Mouse (Mus musculus) kidney, embryonic 16.5 days (tissue): ENCODE measurements around the gene Cntd1. TPM values are rescaled to one million over a fixed set of nuclear protein-coding genes. Genes with fewer than 3 reads are reported as not detected.

Experiments
- polyA plus RNA-seq: library from polyadenylated mRNA; unstranded; fragments of >200 nt; fragmentation: Nextera tagmentation; extraction: Ambion mirVana; gene quantifications from 2 replicates; pipeline ENCODE4 v1.2.1, GENCODE M21; 2015

Cntd1 gene
- polyA plus RNA-seq, 1 experiment from 2014 or later: 1.7 TPM

Other genes starting within 250 kb of the Cntd1 start
- gene Naglu, start 209.0 kb upstream of the Cntd1 start, polyA plus RNA-seq: 18.6 and 23.0 TPM in 2 replicates
- gene Hsd17b1, start 200.6 kb upstream of the Cntd1 start, polyA plus RNA-seq: 0.77 TPM in 1 of 2 replicates, not detected in the other
- gene Coasy, start 196.4 kb upstream of the Cntd1 start, polyA plus RNA-seq: 54.3 and 57.9 TPM in 2 replicates
- 51.9 and 58.9 TPM in 2 replicates for gene Mlx, start 191.7 kb upstream of the Cntd1 start, polyA plus RNA-seq
- gene Psmc3ip, start 183.6 kb upstream of the Cntd1 start, polyA plus RNA-seq: 40.0 and 40.1 TPM in 2 replicates
- 21.9 and 23.2 TPM in 2 replicates for gene Retreg3, start 159.1 kb upstream of the Cntd1 start, polyA plus RNA-seq
- 98.1 and 98.2 TPM in 2 replicates for gene Tubg1, start 159.1 kb upstream of the Cntd1 start, polyA plus RNA-seq
- gene Tubg2, start 123.1 kb upstream of the Cntd1 start, polyA plus RNA-seq: 4.2 and 4.5 TPM in 2 replicates
- 2.2 TPM in 2 replicates for gene Cntnap1, start 108.5 kb upstream of the Cntd1 start, polyA plus RNA-seq
- 18.7 and 19.2 TPM in 2 replicates for gene Plekhh3, start 107.7 kb upstream of the Cntd1 start, polyA plus RNA-seq
- gene Ccr10, start 103.6 kb upstream of the Cntd1 start, polyA plus RNA-seq: 0.50 and 0.76 TPM in 2 replicates
- gene Ezh1, start 52.5 kb upstream of the Cntd1 start, polyA plus RNA-seq: 25.1 and 29.5 TPM in 2 replicates
- 246 and 270 TPM in 2 replicates for gene Ramp2, start 33.0 kb upstream of the Cntd1 start, polyA plus RNA-seq
- 154 TPM in 2 replicates for gene Vps25, start 25.3 kb upstream of the Cntd1 start, polyA plus RNA-seq
- gene Wnk4, start 18.4 kb upstream of the Cntd1 start, polyA plus RNA-seq: 30.5 and 39.5 TPM in 2 replicates
- 197 and 200 TPM in 2 replicates for gene Coa3, start 102 bp downstream of the Cntd1 start, polyA plus RNA-seq
- 176 and 188 TPM in 2 replicates for gene Becn1, start 23.3 kb downstream of the Cntd1 start, polyA plus RNA-seq
- gene Psme3, start 37.2 kb downstream of the Cntd1 start, polyA plus RNA-seq: 142 and 148 TPM in 2 replicates
- 1.7 and 2.0 TPM in 2 replicates for gene Aoc2, start 46.1 kb downstream of the Cntd1 start, polyA plus RNA-seq
- gene Aoc3, start 51.6 kb downstream of the Cntd1 start, polyA plus RNA-seq: 0.86 and 1.3 TPM in 2 replicates
- gene G6pc, start 88.5 kb downstream of the Cntd1 start, polyA plus RNA-seq: 2.8 and 3.6 TPM in 2 replicates
- 79.2 and 84.1 TPM in 2 replicates for gene Aarsd1, start 138.6 kb downstream of the Cntd1 start, polyA plus RNA-seq
- gene Gm27029, start 145.8 kb downstream of the Cntd1 start, polyA plus RNA-seq: 10.0 and 16.9 TPM in 2 replicates
- 22.8 and 23.8 TPM in 2 replicates for gene Rundc1, start 146.1 kb downstream of the Cntd1 start, polyA plus RNA-seq
- 10.1 and 10.9 TPM in 2 replicates for gene Ptges3l, start 146.3 kb downstream of the Cntd1 start, polyA plus RNA-seq
- 267 and 290 TPM in 2 replicates for gene Rpl27, start 163.3 kb downstream of the Cntd1 start, polyA plus RNA-seq
- gene Ifi35, start 169.4 kb downstream of the Cntd1 start, polyA plus RNA-seq: 17.9 and 18.6 TPM in 2 replicates
- 10.9 and 11.3 TPM in 2 replicates for gene Rnd2, start 186.0 kb downstream of the Cntd1 start, polyA plus RNA-seq
- gene Vat1, start 187.2 kb downstream of the Cntd1 start, polyA plus RNA-seq: 36.5 and 39.3 TPM in 2 replicates